Mouse (Mus musculus) brain, embryonic 14.5 days (tissue): ENCODE data around the gene Cdc42.

ENCODE experiments used
- CTCF ChIP-seq: fragments of 200-500 bp; IDR thresholded peaks from 2 replicates; pipeline ENCODE4 v1.5.1; 2012; ENCODE audit warnings: inconsistent platforms, mild to moderate bottlenecking, moderate library complexity, borderline replicate concordance; ENCODE audit not compliant: insufficient read depth, insufficient read length; ENCODE audit errors: extremely low read depth
- POLR2A ChIP-seq: fragments of 200-500 bp; IDR thresholded peaks from 2 replicates; pipeline ENCODE4 v1.6.1; 2012; ENCODE audit warnings: mild to moderate bottlenecking, inconsistent platforms, borderline replicate concordance; ENCODE audit not compliant: poor library complexity, insufficient read depth, insufficient read length, severe bottlenecking; ENCODE audit errors: extremely low read depth

- no peak for TF ChIP-seq POLR2A
- no peak for TF ChIP-seq CTCF
Measured at GRCm38 (mm10) chr4:137316027-137316770, 41.3 kb downstream of the Cdc42 start.
